Mouse (Mus musculus): ENCODE measurements at regions not wholly inside any gene's neighbourhood (a gene's known extent, or its start where the extent isn't known, plus 50 kb on each side); places are given as distances from the start of the nearest gene placed in this dataset.
A peak's percentile ranks its signal among the peaks of the same experiment; 100 is the strongest.

DNA sequence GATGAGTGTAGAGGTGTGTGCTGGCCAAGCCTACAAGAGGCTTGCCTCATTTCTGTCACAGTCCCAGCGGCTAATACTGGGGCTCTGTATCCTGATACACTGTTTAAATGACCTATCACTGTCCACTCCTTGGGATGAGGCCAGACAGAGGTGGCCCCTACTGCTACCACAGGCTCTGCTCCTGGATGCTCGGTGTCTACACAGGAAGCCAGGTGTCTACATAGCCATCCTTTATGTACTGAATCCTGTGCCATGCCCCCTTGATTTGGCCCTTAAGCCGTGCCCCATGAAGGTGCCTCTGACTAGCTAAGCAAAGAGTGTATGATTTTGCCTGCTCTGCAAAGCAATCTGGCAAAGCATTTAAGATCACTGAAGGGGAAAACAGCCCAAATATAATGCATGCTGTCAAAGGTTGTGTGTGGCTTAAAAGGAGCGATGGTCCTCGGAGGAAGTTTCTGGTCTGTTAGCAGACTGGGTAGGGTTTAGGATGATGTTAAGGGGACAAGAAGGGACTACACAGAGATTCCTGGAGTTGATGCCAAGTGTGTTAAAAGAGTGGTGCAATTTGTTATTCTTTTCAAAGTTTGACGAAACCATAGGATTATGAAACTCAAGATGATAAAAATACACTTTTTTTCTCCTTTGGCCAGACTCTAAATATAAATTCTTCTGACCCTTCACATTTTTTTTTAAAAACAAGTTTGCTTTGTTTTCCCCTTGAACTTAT lies 104.2 kb downstream of the E030025P04Rik start:
- peak; percentile 52 to 53 for DNase-seq

DNA sequence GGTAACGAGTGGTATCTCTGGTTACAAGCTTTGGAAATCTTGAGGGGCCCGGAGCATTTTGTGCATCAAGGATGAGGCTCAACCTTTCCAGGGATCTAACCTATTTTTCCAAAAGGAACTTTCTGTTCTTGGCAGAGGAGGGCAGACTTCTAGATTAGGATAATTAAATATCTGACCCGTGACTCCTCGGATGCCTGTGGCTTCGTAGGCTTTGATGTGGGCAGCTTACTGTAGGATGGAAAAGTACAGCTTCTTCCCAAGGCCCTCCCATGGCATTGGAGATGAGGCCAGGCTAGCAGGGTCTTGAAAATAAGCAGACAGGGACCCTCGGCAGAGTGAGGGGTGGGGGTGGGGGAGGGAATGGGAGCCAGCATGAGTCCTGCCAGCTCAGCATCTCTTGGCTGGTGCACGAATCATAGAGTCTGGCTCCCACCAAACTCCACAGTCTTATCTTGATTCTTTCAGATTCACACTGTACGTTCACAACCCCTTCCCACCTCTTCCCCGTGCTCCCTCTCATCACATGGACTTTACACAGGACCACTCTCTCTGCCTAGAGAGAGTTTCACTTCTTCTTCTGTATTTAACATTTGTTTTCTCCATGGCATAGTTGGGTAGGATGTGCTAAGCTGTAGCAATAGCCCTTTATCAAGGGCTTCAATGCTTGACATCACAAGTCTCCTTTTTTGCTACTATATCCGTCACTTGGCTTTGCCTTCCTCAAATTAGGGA lies 104.9 kb downstream of the E030025P04Rik start:
- DNase-seq, result peak in 1 of 2 experiments; percentile 25

DNA sequence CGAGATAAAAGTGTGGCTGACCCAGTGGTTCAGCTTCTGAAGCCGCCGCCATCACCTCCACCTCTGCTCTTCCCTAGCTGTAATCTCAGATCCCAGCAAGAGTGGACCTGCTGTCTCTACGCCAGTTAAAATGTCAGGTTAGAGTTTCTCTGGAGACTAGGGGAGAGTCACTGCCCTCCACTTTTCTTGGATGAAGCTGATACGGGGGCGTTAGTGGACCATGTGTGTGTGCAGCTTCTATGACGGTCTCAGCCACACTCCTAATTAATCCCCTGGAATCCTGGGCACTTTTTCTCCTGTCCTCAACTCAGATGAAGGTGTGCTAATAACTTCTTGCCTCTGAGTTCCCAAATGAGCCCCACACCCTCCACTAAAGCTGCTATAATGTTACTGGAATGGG lies 106.0 kb downstream of the E030025P04Rik start:
- no peak for DNase-seq

DNA sequence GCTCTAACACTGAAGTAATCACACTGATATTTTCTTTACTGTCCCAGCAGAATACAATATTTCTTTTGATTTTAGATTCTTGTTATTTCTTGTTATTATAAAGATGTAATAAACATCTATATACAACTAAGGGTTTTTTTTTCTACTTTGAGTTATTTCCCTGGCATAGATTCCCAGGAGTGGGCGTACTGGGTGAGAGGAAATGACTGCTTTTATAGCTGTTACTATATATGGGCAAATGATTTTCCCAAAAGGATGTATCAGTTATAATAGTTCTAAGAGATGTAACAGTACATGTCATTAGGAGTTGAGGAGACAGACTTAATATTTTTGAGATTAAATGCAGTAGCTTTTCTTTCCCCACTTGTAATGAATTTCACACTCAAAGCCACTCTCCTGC lies 109.6 kb downstream of the E030025P04Rik start:
- DNase-seq, result no peak

DNA sequence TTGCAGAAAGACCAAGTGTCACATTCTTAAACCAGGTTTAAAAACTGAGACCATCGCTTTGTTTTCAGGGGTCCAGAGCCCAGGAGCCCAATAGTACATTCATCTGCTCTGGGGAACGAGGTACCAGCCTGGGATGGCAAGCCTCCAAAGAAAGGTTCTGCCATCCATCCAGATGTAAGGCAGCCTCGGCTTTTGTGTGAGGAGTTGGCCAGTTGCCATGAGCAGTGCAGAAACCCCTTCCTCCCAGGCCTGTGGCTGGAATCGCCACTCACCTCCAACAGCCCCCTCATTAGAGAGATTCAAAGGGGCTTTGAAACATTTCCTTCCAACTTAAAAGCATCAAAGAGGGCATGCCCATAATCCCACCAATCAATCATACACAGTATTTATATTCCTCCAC lies 110.1 kb downstream of the E030025P04Rik start:
- DNase-seq, result peak in 1 of 2 experiments; percentile 39

DNA sequence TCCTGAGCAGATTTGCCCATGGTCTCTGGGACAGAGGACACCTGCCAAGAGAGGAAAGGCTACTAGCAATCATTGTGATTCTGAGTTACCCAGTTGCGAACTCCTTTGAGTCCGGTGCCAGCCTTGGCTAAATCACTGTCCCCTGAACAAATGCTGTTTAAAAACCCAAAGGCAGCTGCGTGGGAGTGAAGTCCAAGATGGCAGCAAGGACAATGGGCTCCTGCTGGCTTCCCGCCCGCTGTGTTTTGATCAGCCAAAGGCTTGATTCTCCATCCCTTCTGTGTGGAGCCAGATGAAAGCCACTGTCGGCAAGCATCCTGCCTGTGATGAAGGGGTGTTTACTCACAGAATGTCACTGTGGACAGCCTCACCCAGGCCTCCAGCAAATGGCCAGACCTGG lies 111.4 kb downstream of the E030025P04Rik start:
- peak; percentile 72 to 83 for DNase-seq

DNA sequence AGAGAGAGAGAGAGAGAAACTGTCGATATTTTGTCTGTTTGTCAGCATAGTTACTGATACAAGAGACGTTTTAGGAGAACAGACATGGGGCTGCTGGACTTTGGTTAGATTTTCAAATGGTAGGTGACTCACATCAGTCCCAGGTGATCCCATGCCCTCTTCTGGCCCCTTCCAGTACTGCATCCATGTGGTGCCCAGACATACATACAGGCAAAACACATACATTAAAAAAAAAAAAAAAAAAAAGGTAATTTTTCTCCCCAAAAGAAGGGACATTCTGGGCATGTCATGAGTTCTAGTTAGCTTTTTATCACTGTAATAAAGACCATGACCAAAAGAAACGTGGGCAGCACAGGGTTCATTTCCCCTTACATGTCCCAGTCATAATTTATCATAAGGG lies 110.3 kb downstream of the Axin2 start:
- DNase-seq, result peak; percentile 84 to 85

DNA sequence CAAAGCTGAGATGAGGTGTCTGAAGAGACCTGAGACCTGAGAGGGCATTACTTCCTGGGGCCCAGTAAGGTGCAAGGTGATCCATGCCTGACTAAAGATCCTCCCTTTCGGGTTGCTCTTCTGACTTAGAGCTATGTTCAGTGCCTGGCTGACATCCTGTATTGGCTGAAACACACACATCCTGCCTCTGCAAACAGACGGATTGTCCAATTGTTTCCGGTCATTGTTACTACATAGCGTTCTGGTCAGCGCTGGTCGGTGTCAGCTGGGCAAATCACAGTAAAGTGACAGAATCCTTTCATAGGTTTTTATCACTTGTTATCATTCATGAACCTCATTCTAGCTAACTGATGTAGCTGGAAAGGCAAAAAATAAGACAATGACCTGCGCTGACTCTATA lies 109.7 kb downstream of the Axin2 start:
- DNase-seq, result no peak

DNA sequence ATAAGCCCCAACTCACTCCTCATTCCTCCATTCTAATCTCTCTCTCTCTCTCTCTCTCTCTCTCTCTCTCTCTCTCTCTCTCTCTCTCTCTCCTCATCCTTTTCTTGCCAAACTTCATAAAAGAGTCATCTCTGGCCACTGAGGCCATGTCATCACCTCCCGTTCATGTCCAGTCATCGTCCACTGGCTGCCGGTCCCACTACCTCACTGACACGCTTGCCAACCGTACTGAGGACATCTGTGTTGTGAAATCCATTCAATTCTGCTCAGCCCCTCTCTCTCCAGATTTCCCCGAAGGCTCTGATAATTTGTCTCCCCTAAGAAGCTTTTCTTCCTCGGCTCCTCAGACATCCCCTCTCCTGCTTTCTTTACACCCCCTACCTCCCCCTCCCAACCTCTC lies 94.7 kb downstream of the Axin2 start:
- DNase-seq, result no peak

DNA sequence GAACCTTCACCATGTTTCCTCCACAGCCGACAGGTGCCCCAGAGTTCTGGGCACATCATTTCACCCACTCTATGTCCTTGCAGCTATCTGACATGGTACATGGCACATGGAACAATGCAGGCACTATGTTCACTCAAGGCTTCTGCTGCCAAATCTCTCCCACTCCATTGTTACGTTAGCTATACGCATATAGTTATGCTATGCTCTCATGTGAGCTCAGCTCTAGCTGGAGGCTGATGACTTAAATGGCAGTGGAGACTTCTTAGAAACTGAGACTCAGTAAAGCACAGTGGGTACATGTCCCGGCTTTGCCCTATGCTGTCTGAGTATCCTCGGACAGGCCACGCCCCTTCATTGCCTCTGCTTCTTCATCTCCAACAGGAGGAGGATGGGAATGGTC lies 91.0 kb downstream of the Axin2 start:
- DNase-seq, result no peak

DNA sequence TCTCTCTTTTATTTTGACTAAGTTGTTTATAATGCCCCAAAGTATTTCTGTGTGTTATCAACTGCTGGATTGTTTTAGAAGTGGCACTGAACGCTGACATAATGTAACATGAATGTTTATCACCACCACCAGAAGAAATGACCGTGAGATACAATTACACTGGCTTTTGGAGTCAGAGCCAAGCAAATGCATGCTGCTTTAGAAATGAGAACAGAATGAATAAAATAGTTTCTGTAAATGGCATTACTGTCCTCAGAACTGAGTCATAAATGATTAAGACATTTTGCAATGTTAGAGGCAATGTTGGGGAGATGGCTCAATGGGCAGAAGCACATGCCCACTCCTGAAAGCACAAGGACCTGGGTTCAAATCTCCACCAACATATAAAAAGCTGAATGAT lies 88.7 kb downstream of the Axin2 start:
- no peak for DNase-seq

DNA sequence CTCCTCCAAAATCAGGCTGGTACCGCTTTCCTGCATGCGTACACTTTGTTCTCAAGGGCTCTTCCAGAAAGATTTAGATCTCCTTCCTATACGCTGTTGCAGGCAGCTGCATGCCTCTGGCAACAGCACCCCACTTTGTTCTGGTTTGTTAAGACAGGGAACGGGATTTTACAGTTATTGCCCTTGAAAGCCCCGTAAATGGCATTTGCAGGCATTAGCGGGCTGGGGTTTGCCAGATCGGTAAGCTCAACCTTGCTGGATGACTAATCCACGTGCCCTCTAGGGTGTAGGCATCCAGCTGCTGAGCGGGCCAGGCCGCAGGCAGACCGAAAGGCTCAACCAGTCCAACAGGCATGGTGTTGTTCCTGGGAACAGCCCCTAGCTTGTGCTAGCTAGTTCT lies 85.5 kb downstream of the Axin2 start:
- DNase-seq, result no peak
